Mouse (Mus musculus) MEL (cell line): ENCODE measurements around the gene Itga11. TPM values are rescaled to one million over a fixed set of nuclear protein-coding genes. Genes with fewer than 3 reads are reported as not detected.
A peak's percentile ranks its signal among the peaks of the same experiment; 100 is the strongest.

Source experiments
- DNase-seq: peaks from one replicate; pipeline ENCODE4 v3.0.0; 2011; ENCODE audit warnings: low read depth, low spot score
- H3K27ac ChIP-seq: 2 replicates; pipeline ENCODE4 v1.5.1; 2012; ENCODE audit warnings: low read depth, mild to moderate bottlenecking, control low read depth, low read length, moderate library complexity; ENCODE audit not compliant: control insufficient read depth
- H3K27me3 ChIP-seq, 2 experiments: fragments of 150-350 bp in 1 of 2; sonication (generic) in 1 of 2; 2 replicates each; pipeline ENCODE4 v1.6.1; 2012; ENCODE audit warnings: low read length in 2 of 2, mild to moderate bottlenecking in 2 of 2, improper control_type of control experiment in 1 of 2, moderate library complexity in 1 of 2; ENCODE audit not compliant: insufficient read depth in 2 of 2, control insufficient read depth in 1 of 2
- H3K36me3 ChIP-seq, 2 experiments: 2 replicates each; pipeline ENCODE4 v1.6.1; 2012 to 2014; ENCODE audit warnings: low read length in 2 of 2, improper control_type of control experiment in 1 of 2, inconsistent platforms in 1 of 2, mild to moderate bottlenecking in 1 of 2; ENCODE audit not compliant: insufficient read depth in 2 of 2, control insufficient read depth in 1 of 2
- H3K4me1 ChIP-seq, 2 experiments: fragments of 150-350 bp in 1 of 2; sonication (generic) in 1 of 2; 2 replicates each; pipeline ENCODE4 v1.6.1; 2012; ENCODE audit warnings: low read length in 2 of 2, improper control_type of control experiment in 1 of 2, mild to moderate bottlenecking in 1 of 2; ENCODE audit not compliant: insufficient read depth in 2 of 2, control insufficient read depth in 1 of 2
- H3K4me3 ChIP-seq, 2 experiments: fragments of 150-350 bp in 1 of 2; sonication (generic) in 1 of 2; 2 replicates each; pipeline ENCODE4 v1.5.1; 2012; ENCODE audit warnings: low read depth in 2 of 2, low read length in 2 of 2, mild to moderate bottlenecking in 2 of 2, moderate library complexity in 2 of 2, control low read depth in 1 of 2, improper control_type of control experiment in 1 of 2; ENCODE audit not compliant: control insufficient read depth in 1 of 2, insufficient read depth in 1 of 2
- H3K79me2 ChIP-seq: 2 replicates; pipeline ENCODE4 v1.6.1; 2012; ENCODE audit warnings: mild to moderate bottlenecking, low read length, moderate library complexity; ENCODE audit not compliant: control insufficient read depth, poor library complexity, insufficient read depth
- H3K9ac ChIP-seq: 2 replicates; pipeline ENCODE4 v1.6.1; 2012; ENCODE audit warnings: low read depth, mild to moderate bottlenecking, control low read depth, low read length, moderate library complexity; ENCODE audit not compliant: control insufficient read depth, poor library complexity, severe bottlenecking
- H3K9me3 ChIP-seq: fragments of 150-350 bp; sonication (generic); replicated peaks from 2 replicates; pipeline ENCODE4 v1.6.1; 2012; ENCODE audit warnings: mild to moderate bottlenecking, low read length, improper control_type of control experiment, moderate library complexity; ENCODE audit not compliant: insufficient read depth
- BHLHE40 ChIP-seq: IDR thresholded peaks from 2 replicates; pipeline ENCODE4 v1.6.1; 2012; ENCODE audit warnings: low read depth, mild to moderate bottlenecking, inconsistent platforms, low read length, improper control_type of control experiment, borderline replicate concordance
- CHD1 ChIP-seq: IDR thresholded peaks from 2 replicates; pipeline ENCODE4 v1.6.1; 2012; ENCODE audit warnings: low read depth, mild to moderate bottlenecking, inconsistent platforms, low read length, improper control_type of control experiment
- CHD2 ChIP-seq: IDR thresholded peaks from 2 replicates; pipeline ENCODE4 v1.6.1; 2011; ENCODE audit warnings: low read length, improper control_type of control experiment
- CTCF ChIP-seq, 3 experiments: IDR thresholded peaks in 2 of 3; conservative IDR thresholded peaks in 1 of 3; 2 replicates each; pipeline ENCODE4 v1.5.1; 2011 to 2012; ENCODE audit warnings: low read length in 3 of 3, low read depth in 2 of 3, mild to moderate bottlenecking in 2 of 3, improper control_type of control experiment in 1 of 3, inconsistent platforms in 1 of 3, mixed read lengths in 1 of 3, moderate library complexity in 1 of 3; ENCODE audit not compliant: control insufficient read depth in 1 of 3, insufficient read depth in 1 of 3, poor library complexity in 1 of 3, severe bottlenecking in 1 of 3
- E2F4 ChIP-seq: IDR thresholded peaks from 2 replicates; pipeline ENCODE4 v1.6.1; 2011; ENCODE audit warnings: low read depth, low read length, improper control_type of control experiment, borderline replicate concordance
- ELF1 ChIP-seq: IDR thresholded peaks from 2 replicates; pipeline ENCODE4 v1.6.1; 2014; ENCODE audit warnings: low read depth, mild to moderate bottlenecking, inconsistent platforms, low read length, improper control_type of control experiment, moderate library complexity
- GATA1 ChIP-seq: IDR thresholded peaks from 2 replicates; pipeline ENCODE4 v1.6.1; 2011; ENCODE audit warnings: low read depth, low read length, improper control_type of control experiment
- JUND ChIP-seq: IDR thresholded peaks from 2 replicates; pipeline ENCODE4 v1.6.1; 2011; ENCODE audit warnings: low read depth, mild to moderate bottlenecking, improper control_type of control experiment, low read length
- KAT2A ChIP-seq: conservative IDR thresholded peaks from 2 replicates; pipeline ENCODE4 v1.6.1; 2012; ENCODE audit warnings: low read depth, low read length, improper control_type of control experiment, inconsistent platforms
- MAX ChIP-seq: IDR thresholded peaks from 2 replicates; pipeline ENCODE4 v1.6.1; 2011; ENCODE audit warnings: low read length, improper control_type of control experiment
- MAZ ChIP-seq: IDR thresholded peaks from 2 replicates; pipeline ENCODE4 v1.6.1; 2012; ENCODE audit warnings: low read depth, mild to moderate bottlenecking, inconsistent platforms, low read length, improper control_type of control experiment
- MEF2A ChIP-seq: IDR thresholded peaks from 2 replicates; pipeline ENCODE4 v1.6.1; 2014; ENCODE audit warnings: low read depth, mild to moderate bottlenecking, inconsistent platforms, low read length, improper control_type of control experiment; ENCODE audit not compliant: poor library complexity, insufficient replicate concordance, severe bottlenecking; ENCODE audit errors: extremely low read depth
- MXI1 ChIP-seq: IDR thresholded peaks from 2 replicates; pipeline ENCODE4 v1.6.1; 2011; ENCODE audit warnings: mild to moderate bottlenecking, low read depth, low read length, improper control_type of control experiment
- MYB ChIP-seq: IDR thresholded peaks from 2 replicates; pipeline ENCODE4 v1.6.1; 2011; ENCODE audit warnings: mild to moderate bottlenecking, low read depth, low read length, improper control_type of control experiment
- POLR2A ChIP-seq, 2 experiments: IDR thresholded peaks; 2 replicates each; pipeline ENCODE4 v1.6.1; 2011 to 2012; ENCODE audit warnings: low read length in 2 of 2, mild to moderate bottlenecking in 2 of 2, control low read depth in 1 of 2, improper control_type of control experiment in 1 of 2, low read depth in 1 of 2, moderate library complexity in 1 of 2; ENCODE audit not compliant: control insufficient read depth in 1 of 2, insufficient read depth in 1 of 2, poor library complexity in 1 of 2
- POLR2AphosphoS2 ChIP-seq: IDR thresholded peaks from 2 replicates; pipeline ENCODE4 v1.6.1; 2011; ENCODE audit warnings: low read length, improper control_type of control experiment
- RAD21 ChIP-seq: IDR thresholded peaks from 2 replicates; pipeline ENCODE4 v1.6.1; 2011; ENCODE audit warnings: mild to moderate bottlenecking, low read depth, low read length, improper control_type of control experiment
- RCOR1 ChIP-seq: IDR thresholded peaks from 2 replicates; pipeline ENCODE4 v1.6.1; 2012; ENCODE audit warnings: low read depth, mild to moderate bottlenecking, inconsistent platforms, low read length, improper control_type of control experiment
- SIN3A ChIP-seq: IDR thresholded peaks from 2 replicates; pipeline ENCODE4 v1.6.1; 2012; ENCODE audit warnings: low read length, improper control_type of control experiment, inconsistent platforms
- SMC3 ChIP-seq: IDR thresholded peaks from 2 replicates; pipeline ENCODE4 v1.6.1; 2011; ENCODE audit warnings: low read depth, low read length, improper control_type of control experiment
- TAL1 ChIP-seq: IDR thresholded peaks from 2 replicates; pipeline ENCODE4 v1.6.1; 2012; ENCODE audit warnings: mild to moderate bottlenecking, inconsistent platforms, low read length, moderate library complexity, mixed read lengths
- TCF12 ChIP-seq: IDR thresholded peaks from 2 replicates; pipeline ENCODE4 v1.6.1; 2014; ENCODE audit warnings: low read depth, mild to moderate bottlenecking, inconsistent platforms, low read length, improper control_type of control experiment, moderate library complexity
- UBTF ChIP-seq: IDR thresholded peaks from 2 replicates; pipeline ENCODE4 v1.6.1; 2012; ENCODE audit warnings: low read depth, mild to moderate bottlenecking, inconsistent platforms, low read length, improper control_type of control experiment, moderate library complexity, borderline replicate concordance; ENCODE audit not compliant: insufficient read depth
- USF1 ChIP-seq: IDR thresholded peaks from 2 replicates; pipeline ENCODE4 v1.6.1; 2014; ENCODE audit warnings: low read depth, mild to moderate bottlenecking, inconsistent platforms, low read length, improper control_type of control experiment, moderate library complexity
- USF2 ChIP-seq, 2 experiments: IDR thresholded peaks; 2 replicates each; pipeline ENCODE4 v1.6.1; 2011 to 2012; ENCODE audit warnings: improper control_type of control experiment in 2 of 2, low read length in 2 of 2, borderline replicate concordance in 1 of 2, inconsistent platforms in 1 of 2, low read depth in 1 of 2, mild to moderate bottlenecking in 1 of 2; ENCODE audit not compliant: insufficient read depth in 1 of 2
- ZC3H11A ChIP-seq: IDR thresholded peaks from 2 replicates; pipeline ENCODE4 v1.6.1; 2012; ENCODE audit warnings: low read depth, mild to moderate bottlenecking, inconsistent platforms, low read length, improper control_type of control experiment
- ZKSCAN1 ChIP-seq: IDR thresholded peaks from 2 replicates; pipeline ENCODE4 v1.6.1; 2012; ENCODE audit warnings: low read depth, mild to moderate bottlenecking, inconsistent platforms, low read length, improper control_type of control experiment, moderate library complexity
- ZMIZ1 ChIP-seq: IDR thresholded peaks from 2 replicates; pipeline ENCODE4 v1.6.1; 2012; ENCODE audit warnings: low read depth, mild to moderate bottlenecking, inconsistent platforms, low read length, improper control_type of control experiment, moderate library complexity
- polyA plus RNA-seq, 2 experiments: library from polyadenylated mRNA; stranded (reverse) in 1 of 2; unstranded in 1 of 2; fragments of >175 nt in 1 of 2; fragments of >200 nt in 1 of 2; gene quantifications; 2 replicates each; pipeline versions ENCODE4 v1.2.1 to v1.2.4; 2012; ENCODE audit warnings: low replicate concordance in 2 of 2, low read depth in 1 of 2; ENCODE audit not compliant: insufficient read length in 2 of 2, insufficient read depth in 1 of 2, missing spikeins in 1 of 2
- total RNA-seq: library from RNA; depleted of rRNA; stranded (reverse); fragments of 300-350 nt; gene quantifications from 2 replicates; pipeline ENCODE4 v1.2.3, GENCODE M21; 2012

The Itga11 gene
- total and polyA plus RNA-seq, 3 experiments, result not detected

DNA sequence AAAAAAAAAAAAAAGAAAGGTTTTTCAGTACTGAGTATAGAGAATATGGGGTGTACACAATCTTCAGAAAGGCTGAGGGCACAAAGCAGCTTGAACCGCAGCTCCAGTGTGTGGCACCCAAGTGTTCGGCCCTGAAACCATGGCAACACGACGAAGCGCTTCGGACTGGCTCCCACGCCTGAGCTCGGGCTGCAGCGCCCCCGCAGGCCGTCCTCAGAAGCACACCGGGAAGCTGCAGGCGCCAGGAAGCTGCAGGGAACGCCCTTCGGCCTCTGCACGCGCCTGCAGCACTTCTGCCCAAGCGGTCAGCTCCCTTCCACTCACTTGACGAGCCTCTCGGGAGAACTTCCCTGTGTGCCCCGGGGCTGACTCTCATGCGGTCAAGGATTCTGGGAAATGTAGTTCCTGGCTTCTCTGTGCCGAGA is 151.0 kb downstream of the Itga11 start (continued):
- no peak for TF ChIP-seq USF2 (IDR thresholded peaks at IDR 0.05; ENCODE audit: borderline replicate concordance in 1 of 2, insufficient read depth in 1 of 2, low read depth in 1 of 2, low read length in 2 of 2)
- peak; percentile 76 to 96 (median 90) for TF ChIP-seq CTCF (IDR thresholded peaks at IDR 0.05 in 2 of 3, conservative IDR thresholded peaks at IDR 0.05 in 1 of 3; ENCODE audit: control insufficient read depth in 1 of 3, insufficient read depth in 1 of 3, low read depth in 2 of 3, low read length in 3 of 3, poor library complexity in 1 of 3, severe bottlenecking in 1 of 3)
- TF ChIP-seq RAD21, result peak; percentile 64
- no peak for TF ChIP-seq POLR2AphosphoS2
- peak; percentile 54; the same call in 1 of the 2 replicates for TF ChIP-seq MAZ
- TF ChIP-seq GATA1, result no peak
- no peak; the same call in 1 of the 2 replicates for TF ChIP-seq TCF12
- TF ChIP-seq SMC3, result peak; percentile 42
- TF ChIP-seq E2F4, result no peak
- TF ChIP-seq CHD2, result peak; percentile 31; the same call in 1 of the 2 replicates
- peak in 1 of 2 experiments; percentile 52; a peak in 1 of 4 replicates for TF ChIP-seq POLR2A (IDR thresholded peaks at IDR 0.05; ENCODE audit: control insufficient read depth in 1 of 2, insufficient read depth in 1 of 2, low read depth in 1 of 2, low read length in 2 of 2, poor library complexity in 1 of 2)
- TF ChIP-seq UBTF, result no peak
- TF ChIP-seq ELF1, result peak; percentile 87
- TF ChIP-seq MYB, result no peak
- peak; percentile 98 for TF ChIP-seq SIN3A
- no peak for TF ChIP-seq ZMIZ1
- TF ChIP-seq MXI1, result peak; percentile 96
- TF ChIP-seq MAX, result peak; percentile 84
- TF ChIP-seq USF1, result 0 out of 2 replicates have a peak, but pooled peaks have one; percentile 16
- TF ChIP-seq, all 39 proteins: peak for 17

DNA sequence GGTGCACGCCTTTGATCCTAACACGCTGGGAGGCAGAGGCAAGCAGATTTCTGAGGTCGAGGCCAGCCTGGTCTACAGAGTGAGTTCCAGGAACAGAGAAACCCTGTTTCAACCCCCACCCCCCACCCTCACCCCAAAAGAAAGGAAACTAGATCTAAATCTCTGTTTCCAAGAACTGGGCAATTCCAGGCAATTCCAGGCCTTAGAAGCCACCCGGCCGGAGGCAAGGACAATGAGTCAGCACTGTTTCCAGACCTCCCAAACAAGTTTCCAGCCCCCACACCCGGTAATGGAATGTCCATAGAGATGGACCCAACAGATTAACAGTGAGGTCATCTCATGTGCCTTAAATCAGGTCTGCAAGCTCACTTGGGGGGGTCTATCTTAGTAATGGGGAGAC is 152.3 kb downstream of the Itga11 start:
- Histone ChIP-seq H3K27ac (no peak overlapping the region), H3K4me3 (no peak overlapping the region), H3K9me3 (no peaks in the 10 kb centered on the region), H3K27me3 (0 out of 4 replicates have a peak, but pooled peaks cover 2 to 3% of the 10 kb centered on the region in 2 experiments), H3K4me1 (peaks cover 8 to 21% of the 10 kb centered on the region in 2 experiments), H3K79me2 (no peaks in the 10 kb centered on the region; the same call in 1 of the 2 replicates), H3K36me3 (peaks cover 0 to 14% of the 10 kb centered on the region in 2 experiments; a peak in 2 of 4 replicates), H3K9ac (no peak overlapping the region)
- no peak for TF ChIP-seq POLR2AphosphoS2
- TF ChIP-seq BHLHE40, result no peak
- TF ChIP-seq POLR2A (IDR thresholded peaks at IDR 0.05; ENCODE audit: control insufficient read depth in 1 of 2, insufficient read depth in 1 of 2, low read depth in 1 of 2, low read length in 2 of 2, poor library complexity in 1 of 2), result no peak
- no peak for TF ChIP-seq MAX
- no peak for TF ChIP-seq JUND
- no peak for TF ChIP-seq SMC3
- no peak for TF ChIP-seq RAD21
- TF ChIP-seq TAL1, result no peak
- no peak for TF ChIP-seq KAT2A
- TF ChIP-seq ELF1, result no peak
- TF ChIP-seq USF2 (IDR thresholded peaks at IDR 0.05; ENCODE audit: borderline replicate concordance in 1 of 2, insufficient read depth in 1 of 2, low read depth in 1 of 2, low read length in 2 of 2), result no peak
- no peak for TF ChIP-seq CHD1
- no peak for TF ChIP-seq RCOR1
- TF ChIP-seq CTCF (IDR thresholded peaks at IDR 0.05 in 2 of 3, conservative IDR thresholded peaks at IDR 0.05 in 1 of 3; ENCODE audit: control insufficient read depth in 1 of 3, insufficient read depth in 1 of 3, low read depth in 2 of 3, low read length in 3 of 3, poor library complexity in 1 of 3, severe bottlenecking in 1 of 3), result no peak
- TF ChIP-seq UBTF, result no peak
- no peak for TF ChIP-seq MEF2A
- TF ChIP-seq ZC3H11A, result no peak
- TF ChIP-seq ZKSCAN1, result no peak
- DNase-seq, result no peak
